Mouse (Mus musculus) forebrain, embryonic 16.5 days (tissue): ENCODE measurements around the gene Rmi2. TPM values are rescaled to one million over a fixed set of nuclear protein-coding genes. Genes with fewer than 3 reads are reported as not detected.

ENCODE experiments used
- ATAC-seq: fragments of 200-750 bp; cut with Nextera tagmentation; 2 replicates; pipeline ENCODE4 v1.8.0; 2017; ENCODE audit warnings: mild to moderate bottlenecking, moderate library complexity
- H3K27ac ChIP-seq: fragments of 300-500 bp; sonication (generic); 2 replicates; pipeline ENCODE4 v1.5.1; 2014; ENCODE audit warnings: low read length, control low read depth
- H3K27me3 ChIP-seq: fragments of 300-500 bp; sonication (generic); replicated peaks from 2 replicates; pipeline ENCODE4 v1.6.1; 2014; ENCODE audit warnings: low read length; ENCODE audit not compliant: control insufficient read depth, insufficient read depth
- H3K36me3 ChIP-seq: fragments of 300-500 bp; sonication (generic); 2 replicates; pipeline ENCODE4 v1.6.1; 2014; ENCODE audit not compliant: control insufficient read depth, insufficient read depth
- H3K4me1 ChIP-seq: fragments of 300-500 bp; sonication (generic); replicated peaks from 2 replicates; pipeline ENCODE4 v1.6.1; 2014; ENCODE audit warnings: low read length; ENCODE audit not compliant: control insufficient read depth, insufficient read depth
- H3K4me2 ChIP-seq: fragments of 300-500 bp; sonication (generic); 2 replicates; pipeline ENCODE4 v1.6.1; 2014; ENCODE audit warnings: mild to moderate bottlenecking, low read length, control low read depth
- H3K4me3 ChIP-seq: fragments of 300-500 bp; sonication (generic); replicated peaks from 2 replicates; pipeline ENCODE4 v1.5.1; 2014; ENCODE audit warnings: mild to moderate bottlenecking, low read length, control low read depth
- H3K9ac ChIP-seq: fragments of 300-500 bp; sonication (generic); replicated peaks from 2 replicates; pipeline ENCODE4 v1.6.1; 2014; ENCODE audit warnings: low read depth, low read length, control low read depth
- H3K9me3 ChIP-seq: fragments of 300-500 bp; sonication (generic); 2 replicates; pipeline ENCODE4 v1.6.1; 2016; ENCODE audit warnings: low read length; ENCODE audit not compliant: control insufficient read depth
- WGBS: fragments of 180-500 bp; shearing (Covaris S2); extraction: QIAGEN DNeasy Blood & Tissue Kit; methylation state at CpG from one replicate; pipeline ENCODE4 v1.1.7; 2014; 5-methylcytosine and 5-hydroxymethylcytosine counted together
- polyA plus RNA-seq: library from polyadenylated mRNA; unstranded; fragments of >200 nt; fragmentation: Nextera tagmentation; extraction: Ambion mirVana; gene quantifications from 2 replicates; pipeline ENCODE4 v1.2.1, GENCODE M21; 2015

Gene Rmi2
- polyA plus RNA-seq, result 0.75 and 0.94 TPM in 2 replicates

GRCm38 (mm10) chr16:10834911-10835587, at the start of gene Rmi2:
Gene Rmi2, plus strand, starts transcription at chr16:10835059.
- H3K9ac ChIP-seq, result peak within 1 kb of the TSS; percentile 57
- H3K4me3 ChIP-seq, result peak within 1 kb of the TSS; percentile 87
- no peaks in the 10 kb centered on the region for H3K9me3 ChIP-seq
- under 1% methylated on average over 65 of the region's 69 CpGs for WGBS
- peak; percentile 98 for ATAC-seq
- H3K27ac ChIP-seq, result no peak within 1 kb of the TSS
- H3K4me1 ChIP-seq, result peaks cover 7% of the 10 kb centered on the region
- H3K27me3 ChIP-seq, result no peaks in the 10 kb centered on the region
- H3K4me2 ChIP-seq, result peak within 1 kb of the TSS; percentile 96
- no peaks in the 10 kb centered on the region for H3K36me3 ChIP-seq

- Histone ChIP-seq H3K4me2 (peak within 1 kb of the TSS; percentile 100), H3K27me3 (peaks cover 14% of the 10 kb centered on the region), H3K36me3 (no peaks in the 10 kb centered on the region), H3K4me3 (peak within 1 kb of the TSS; percentile 76), H3K27ac (peak within 1 kb of the TSS; percentile 80), H3K9ac (peak within 1 kb of the TSS; percentile 79), H3K9me3 (no peaks in the 10 kb centered on the region), H3K4me1 (peaks cover 15% of the 10 kb centered on the region)
- WGBS, result under 1% methylated on average over 57 of the region's 59 CpGs
- ATAC-seq, result peak; percentile 86
Observed at GRCm38 (mm10) chr16:10785371-10786231, 49.3 kb upstream of the Rmi2 start, which contains the start of gene Socs1. Gene Socs1, minus strand, starts transcription at chr16:10785536.

GRCm38 (mm10) chr16:10786288-10786687, 48.6 kb upstream of the Rmi2 start:
- Histone ChIP-seq H3K4me3 (peak overlapping the region; percentile 76), H3K9ac (peak overlapping the region; percentile 79), H3K27ac (peak overlapping the region; percentile 80), H3K36me3 (no peaks in the 10 kb centered on the region), H3K9me3 (no peaks in the 10 kb centered on the region), H3K4me2 (peak overlapping the region; percentile 100), H3K4me1 (peaks cover 15% of the 10 kb centered on the region), H3K27me3 (peaks cover 14% of the 10 kb centered on the region)
- WGBS, result 2% methylated on average over 9 of the region's 9 CpGs
- ATAC-seq, result peak; percentile 55

GRCm38 (mm10) chr16:10786782-10787547, 47.9 kb upstream of the Rmi2 start:
- H3K4me1 ChIP-seq, result peaks cover 15% of the 10 kb centered on the region
- 69% methylated on average over 4 of the region's 4 CpGs for WGBS
- no peaks in the 10 kb centered on the region for H3K9me3 ChIP-seq
- no peak for ATAC-seq
- H3K36me3 ChIP-seq, result no peaks in the 10 kb centered on the region
- H3K27me3 ChIP-seq, result peaks cover 14% of the 10 kb centered on the region
- no peak overlapping the region for H3K4me2 ChIP-seq
- H3K27ac ChIP-seq, result no peak overlapping the region
- no peak overlapping the region for H3K4me3 ChIP-seq
- no peak overlapping the region for H3K9ac ChIP-seq

GRCm38 (mm10) chr16:10787548-10788058, 47.3 kb upstream of the Rmi2 start:
- H3K9ac ChIP-seq, result no peak overlapping the region
- H3K27me3 ChIP-seq, result peaks cover 14% of the 10 kb centered on the region
- H3K4me1 ChIP-seq, result peaks cover 15% of the 10 kb centered on the region
- no peaks in the 10 kb centered on the region for H3K36me3 ChIP-seq
- H3K27ac ChIP-seq, result no peak overlapping the region
- no peak overlapping the region for H3K4me3 ChIP-seq
- no peak for ATAC-seq
- H3K9me3 ChIP-seq, result no peaks in the 10 kb centered on the region
- 82% methylated on average over 7 of the region's 7 CpGs for WGBS
- H3K4me2 ChIP-seq, result no peak overlapping the region

GRCm38 (mm10) chr16:10788271-10788670, 46.6 kb upstream of the Rmi2 start, which contains the start of gene Tnp2:
Gene Tnp2, minus strand, starts transcription at chr16:10788660.
- Histone ChIP-seq H3K4me2 (no peak within 1 kb of the TSS), H3K27ac (no peak within 1 kb of the TSS), H3K4me1 (peaks cover 15% of the 10 kb centered on the region), H3K9me3 (no peaks in the 10 kb centered on the region), H3K4me3 (no peak within 1 kb of the TSS), H3K36me3 (no peaks in the 10 kb centered on the region), H3K27me3 (peaks cover 13% of the 10 kb centered on the region), H3K9ac (no peak within 1 kb of the TSS)
- WGBS, result 55% methylated on average over 16 of the region's 16 CpGs
- no peak for ATAC-seq

GRCm38 (mm10) chr16:10788866-10789265, 46.0 kb upstream of the Rmi2 start:
- Histone ChIP-seq H3K4me2 (no peak overlapping the region), H3K9ac (no peak overlapping the region), H3K36me3 (no peaks in the 10 kb centered on the region), H3K9me3 (no peaks in the 10 kb centered on the region), H3K27me3 (peaks cover 7% of the 10 kb centered on the region), H3K4me3 (no peak overlapping the region), H3K4me1 (peaks cover 14% of the 10 kb centered on the region), H3K27ac (no peak overlapping the region)
- WGBS, result 48% methylated on average over 4 of the region's 4 CpGs
- no peak for ATAC-seq

GRCm38 (mm10) chr16:10790702-10791101, 44.2 kb upstream of the Rmi2 start, which contains the start of gene Prm3:
Gene Prm3, minus strand, starts transcription at chr16:10790914.
- H3K4me2 ChIP-seq, result no peak within 1 kb of the TSS
- peaks cover 4% of the 10 kb centered on the region for H3K4me1 ChIP-seq
- H3K4me3 ChIP-seq, result no peak within 1 kb of the TSS
- H3K9ac ChIP-seq, result no peak within 1 kb of the TSS
- no peaks in the 10 kb centered on the region for H3K9me3 ChIP-seq
- ATAC-seq, result no peak
- no peak within 1 kb of the TSS for H3K27ac ChIP-seq
- 76% methylated on average over 9 of the region's 9 CpGs for WGBS
- H3K27me3 ChIP-seq, result 0 out of 2 replicates have a peak, but pooled peaks cover 3% of the 10 kb centered on the region
- H3K36me3 ChIP-seq, result no peaks in the 10 kb centered on the region
